Mouse (Mus musculus) E14TG2a.4 (cell line): ENCODE measurements around the gene Xylt1.

Experiments used
- CTCF ChIP-seq: conservative IDR thresholded peaks from 2 replicates; pipeline ENCODE4 v1.5.1; 2014; ENCODE audit warnings: low read length
- NANOG ChIP-seq: IDR thresholded peaks from 2 replicates; pipeline ENCODE4 v1.6.1; 2014; ENCODE audit warnings: borderline replicate concordance, low read length, mixed read lengths

DNA sequence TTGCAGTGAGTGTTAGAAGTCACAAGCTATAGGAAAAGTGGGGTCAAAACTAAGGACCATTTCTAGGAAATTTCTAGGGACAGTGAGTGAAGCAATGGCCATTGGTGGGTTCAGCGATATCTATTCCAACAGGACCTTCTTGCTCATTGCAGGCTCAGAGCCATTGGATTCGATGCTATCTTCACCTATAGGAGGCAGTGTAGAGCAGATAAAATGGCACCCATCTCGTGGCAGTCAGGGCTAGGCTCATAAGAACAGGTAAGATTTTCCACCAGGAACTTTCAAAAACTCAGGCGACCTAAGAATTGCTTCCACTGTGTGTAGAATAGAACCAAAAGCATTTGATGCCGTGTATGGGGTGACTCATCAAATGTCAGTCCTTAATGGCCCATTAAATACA, 46.8 kb upstream of the Xylt1 start:
- TF ChIP-seq CTCF (peak; percentile 42), NANOG (no peak)
